Mouse (Mus musculus): Measurements from ENCODE around the gene Suclg2. TPM values are rescaled to one million over a fixed set of nuclear protein-coding genes. Genes with fewer than 3 reads are reported as not detected.

The Suclg2 gene
- polyA plus RNA-seq, 1 experiment from 2014 or later: 16.8 TPM

DNA sequence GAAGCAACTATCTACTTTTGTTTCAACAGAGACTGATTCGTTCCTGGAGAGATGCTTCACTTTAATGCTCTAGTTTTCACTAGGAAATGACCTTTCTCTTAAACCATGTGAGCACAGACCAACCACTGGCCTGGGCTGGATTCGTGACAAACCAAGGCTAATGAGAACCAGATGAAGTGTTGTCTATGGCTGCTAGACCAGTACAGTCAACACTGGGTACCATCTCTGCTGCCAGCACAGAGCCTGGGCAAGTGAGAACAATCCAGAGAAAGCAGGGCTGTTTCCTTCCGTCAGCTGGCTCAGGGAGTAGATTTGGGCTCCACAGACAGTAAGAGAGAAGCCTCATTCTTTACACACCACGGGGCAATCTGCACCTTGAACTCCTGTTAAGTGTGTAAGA lies 143.1 kb downstream of the Suclg2 start:
- WGBS: 12% methylated on average over 4 of the region's 4 CpGs
- no peak for ATAC-seq (ENCODE audit: low read depth)
- H3K36me3 ChIP-seq: no peaks in the 10 kb centered on the region

DNA sequence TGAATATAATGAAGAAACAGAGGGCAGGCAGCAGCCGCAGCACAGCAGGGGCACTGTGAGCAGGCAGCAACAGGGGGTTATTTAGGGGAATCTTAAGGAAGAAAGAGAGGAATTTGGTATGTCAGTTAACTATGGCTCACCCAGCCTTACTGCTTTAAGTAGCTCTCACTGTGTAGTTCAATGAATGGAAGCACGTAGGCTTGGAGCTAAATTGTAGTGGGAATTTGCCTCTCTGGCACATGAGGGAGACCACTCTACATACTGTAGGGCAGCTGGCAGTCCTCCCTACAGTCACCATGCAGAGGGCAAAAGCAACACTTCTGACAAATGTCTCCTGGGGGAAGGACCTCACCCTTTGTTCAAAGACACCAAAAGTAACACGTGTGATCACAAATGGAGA lies 143.7 kb downstream of the Suclg2 start:
- peak; percentile 59; the same call in 1 of the 2 replicates for ATAC-seq (ENCODE audit: low read depth)
- no peak overlapping the region for H3K4me2 ChIP-seq
- no peak overlapping the region for H3K9ac ChIP-seq
- no peak overlapping the region for H3K4me3 ChIP-seq
- no peaks in the 10 kb centered on the region for H3K36me3 ChIP-seq
- peak overlapping the region; percentile 13; the same call in 1 of the 2 replicates for H3K27ac ChIP-seq (replicated peaks)
- peaks cover 19% of the 10 kb centered on the region for H3K4me1 ChIP-seq (replicated peaks)
- peaks cover 2% of the 10 kb centered on the region; the same call in 1 of the 2 replicates for H3K27me3 ChIP-seq
- 4% methylated on average over 3 of the region's 3 CpGs for WGBS
- no peaks in the 10 kb centered on the region for H3K9me3 ChIP-seq

More for the DNA sequence above, 143.1 kb downstream of the Suclg2 start:
- peaks cover 2% of the 10 kb centered on the region; the same call in 1 of the 2 replicates for H3K27me3 ChIP-seq
- H3K27ac ChIP-seq (replicated peaks): no peak overlapping the region
- H3K4me2 ChIP-seq: no peak overlapping the region
- peaks cover 19% of the 10 kb centered on the region for H3K4me1 ChIP-seq (replicated peaks)
- H3K9ac ChIP-seq: no peak overlapping the region
- no peaks in the 10 kb centered on the region for H3K9me3 ChIP-seq
- H3K4me3 ChIP-seq: no peak overlapping the region

GRCm38 (mm10) chr6:95574389-95574788 lies 144.2 kb downstream of the Suclg2 start:
- H3K27ac ChIP-seq (replicated peaks): peak overlapping the region; percentile 13; the same call in 1 of the 2 replicates
- peaks cover 19% of the 10 kb centered on the region for H3K4me1 ChIP-seq (replicated peaks)
- 27% methylated on average over 4 of the region's 4 CpGs for WGBS
- no peak overlapping the region for H3K9ac ChIP-seq
- no peak overlapping the region for H3K4me3 ChIP-seq
- no peaks in the 10 kb centered on the region for H3K9me3 ChIP-seq
- no peaks in the 10 kb centered on the region for H3K36me3 ChIP-seq
- no peak overlapping the region for H3K4me2 ChIP-seq
- ATAC-seq (ENCODE audit: low read depth): no peak
- peaks cover 2% of the 10 kb centered on the region; the same call in 1 of the 2 replicates for H3K27me3 ChIP-seq

DNA sequence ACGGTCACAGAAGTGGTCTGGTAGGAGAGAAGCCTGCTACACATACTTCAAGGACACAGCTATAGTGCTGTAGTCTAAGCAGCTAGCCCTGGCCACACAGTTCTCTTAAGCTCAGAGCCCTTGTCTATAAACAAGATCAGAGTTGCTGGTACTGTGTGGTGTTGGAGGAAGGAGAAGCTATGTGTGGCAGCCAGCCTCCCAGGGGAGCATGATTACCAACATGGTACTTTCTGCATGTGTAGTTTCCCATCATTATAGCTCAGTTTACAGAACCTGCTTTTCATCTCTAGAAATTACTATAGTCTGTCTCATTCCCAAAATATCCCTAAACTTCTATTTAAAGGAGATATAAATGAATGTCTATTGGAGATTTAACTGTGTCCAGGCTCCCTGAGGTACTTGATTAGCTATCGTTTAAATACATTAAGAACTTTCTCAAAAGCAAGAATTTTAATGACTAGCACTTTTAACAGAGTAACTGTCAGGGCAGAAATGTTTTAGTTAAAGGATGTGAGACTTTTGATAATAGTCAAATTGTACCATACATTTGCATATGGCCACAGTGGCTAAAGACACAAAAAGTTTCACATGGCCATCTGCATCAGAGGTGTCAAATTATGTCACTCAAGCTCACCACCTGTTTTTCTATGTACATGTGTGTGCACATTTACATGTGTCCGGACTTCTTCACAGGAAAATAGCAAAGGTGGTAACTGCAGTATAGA lies 145.4 kb downstream of the Suclg2 start:
- H3K36me3 ChIP-seq: no peaks in the 10 kb centered on the region
- WGBS: 83% methylated on average over 3 of the region's 3 CpGs
- no peak for ATAC-seq (ENCODE audit: low read depth)

DNA sequence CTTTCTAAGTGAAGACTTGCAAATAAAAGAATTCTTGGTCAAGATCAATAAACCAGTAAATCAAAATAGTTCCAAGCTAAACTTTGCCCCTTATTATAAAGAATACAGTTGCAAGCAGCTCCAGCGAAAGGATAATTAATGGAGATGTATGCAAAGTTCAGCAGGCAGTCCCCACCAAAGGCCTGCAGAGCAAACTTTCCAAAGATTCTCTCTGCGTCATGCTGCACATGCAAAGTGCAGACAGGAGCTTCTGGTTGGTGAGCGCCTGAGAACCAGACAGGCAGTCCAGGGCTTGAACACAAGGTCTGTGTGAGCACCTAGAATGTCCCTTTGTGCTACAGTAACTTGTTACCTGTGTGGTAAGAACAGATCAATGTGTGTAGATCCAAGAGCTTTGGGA lies 147.0 kb downstream of the Suclg2 start:
- WGBS: 29% methylated on average over 3 of the region's 3 CpGs
- ATAC-seq (ENCODE audit: low read depth): no peak
- Histone ChIP-seq H3K9me3 (no peaks in the 10 kb centered on the region), H3K4me2 (no peak overlapping the region), H3K9ac (no peak overlapping the region), H3K4me1 (replicated peaks) (peaks cover 19% of the 10 kb centered on the region), H3K27me3 (peaks cover 2% of the 10 kb centered on the region; the same call in 1 of the 2 replicates), H3K36me3 (no peaks in the 10 kb centered on the region), H3K27ac (replicated peaks) (no peak overlapping the region), H3K4me3 (no peak overlapping the region)

More for the DNA sequence above, 145.4 kb downstream of the Suclg2 start:
- Histone ChIP-seq H3K9me3 (no peaks in the 10 kb centered on the region), H3K27me3 (peaks cover 2% of the 10 kb centered on the region; the same call in 1 of the 2 replicates), H3K4me2 (no peak overlapping the region), H3K4me3 (no peak overlapping the region), H3K4me1 (replicated peaks) (peaks cover 19% of the 10 kb centered on the region), H3K27ac (replicated peaks) (no peak overlapping the region), H3K9ac (no peak overlapping the region)

DNA sequence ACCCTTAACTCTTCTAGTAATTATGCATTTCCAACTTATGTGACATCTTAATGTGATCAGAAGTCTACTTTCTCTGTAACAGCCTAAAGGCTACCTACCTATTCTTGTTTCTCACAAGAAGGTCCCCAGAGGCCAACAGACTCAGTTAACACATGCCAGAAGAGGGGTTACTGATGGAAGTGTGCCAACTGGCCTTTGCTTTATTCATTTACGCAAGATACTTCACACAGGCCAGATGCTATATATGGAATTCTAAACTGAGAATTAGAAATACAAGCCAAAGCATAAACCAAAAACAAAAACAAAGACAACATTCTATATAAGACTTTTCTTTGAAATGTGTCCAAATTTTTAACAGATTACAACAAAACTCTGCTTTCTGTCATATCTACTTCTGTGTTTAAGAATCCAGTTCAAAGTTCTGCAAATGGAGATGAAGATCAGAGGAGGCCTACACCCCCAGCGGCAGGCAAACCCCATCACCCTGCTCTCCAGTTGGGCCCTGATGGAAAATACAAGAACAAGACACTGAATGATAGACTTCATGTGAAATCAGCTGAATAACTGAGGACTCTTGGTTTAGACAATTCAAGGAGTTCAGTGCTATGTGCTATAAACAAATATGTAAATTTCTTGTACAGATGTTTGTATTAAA lies 155.1 kb downstream of the Suclg2 start:
- H3K9ac ChIP-seq: no peak overlapping the region
- no peaks in the 10 kb centered on the region for H3K36me3 ChIP-seq
- H3K4me3 ChIP-seq: no peak overlapping the region
- no peaks in the 10 kb centered on the region for H3K4me1 ChIP-seq (replicated peaks)
- H3K27me3 ChIP-seq: no peaks in the 10 kb centered on the region
- no peak for ATAC-seq (ENCODE audit: low read depth)
- H3K9me3 ChIP-seq: no peaks in the 10 kb centered on the region
- H3K4me2 ChIP-seq: no peak overlapping the region
- no peak overlapping the region for H3K27ac ChIP-seq (replicated peaks)
- WGBS: 82% methylated on average over 2 of the region's 2 CpGs

GRCm38 (mm10) chr6:95556320-95556719 lies 162.3 kb downstream of the Suclg2 start:
- Histone ChIP-seq H3K27me3 (no peaks in the 10 kb centered on the region), H3K36me3 (no peaks in the 10 kb centered on the region), H3K9ac (no peak overlapping the region), H3K4me1 (replicated peaks) (0 out of 2 replicates have a peak, but pooled peaks cover 3% of the 10 kb centered on the region), H3K27ac (replicated peaks) (no peak overlapping the region), H3K9me3 (no peaks in the 10 kb centered on the region), H3K4me3 (no peak overlapping the region), H3K4me2 (no peak overlapping the region)
- ATAC-seq (ENCODE audit: low read depth): no peak
- 96% methylated on average over 6 of the region's 6 CpGs for WGBS

DNA sequence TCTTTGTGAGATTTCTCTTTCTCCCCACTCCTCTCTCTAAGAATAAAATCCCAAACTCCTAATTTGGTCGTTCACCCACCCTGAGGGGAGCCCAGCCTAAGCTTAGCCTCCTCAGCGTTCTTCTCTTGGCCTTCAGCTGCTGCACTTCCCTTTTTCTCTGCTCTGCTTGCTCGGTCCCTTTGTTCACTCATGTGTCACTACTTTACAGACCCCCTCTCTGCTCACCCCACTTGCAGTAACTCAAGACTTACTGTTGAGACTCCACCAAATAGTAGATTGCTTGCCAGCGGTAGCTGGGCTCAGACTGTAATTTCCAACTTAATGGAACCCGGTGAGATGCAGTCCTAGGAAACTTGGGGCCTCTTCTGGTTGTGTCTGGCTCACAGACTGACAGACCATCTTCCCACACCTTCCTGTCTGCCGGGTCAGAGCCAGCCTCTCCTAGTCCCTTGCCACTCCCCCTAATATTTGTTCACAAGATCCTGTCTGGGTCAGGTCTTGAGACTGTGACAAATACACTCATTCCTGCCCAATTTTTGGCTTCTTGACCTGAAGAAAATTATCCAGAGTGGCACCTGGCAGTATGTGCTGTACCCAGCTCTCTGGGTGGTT lies 166.2 kb downstream of the Suclg2 start:
- no peak for ATAC-seq (ENCODE audit: low read depth)
- Histone ChIP-seq H3K4me1 (replicated peaks) (0 out of 2 replicates have a peak, but pooled peaks cover 2% of the 10 kb centered on the region), H3K9me3 (no peaks in the 10 kb centered on the region), H3K9ac (no peak overlapping the region), H3K27ac (replicated peaks) (no peak overlapping the region), H3K4me3 (no peak overlapping the region), H3K36me3 (no peaks in the 10 kb centered on the region), H3K27me3 (no peaks in the 10 kb centered on the region), H3K4me2 (no peak overlapping the region)
- 81% methylated on average over 6 of the region's 6 CpGs for WGBS

DNA sequence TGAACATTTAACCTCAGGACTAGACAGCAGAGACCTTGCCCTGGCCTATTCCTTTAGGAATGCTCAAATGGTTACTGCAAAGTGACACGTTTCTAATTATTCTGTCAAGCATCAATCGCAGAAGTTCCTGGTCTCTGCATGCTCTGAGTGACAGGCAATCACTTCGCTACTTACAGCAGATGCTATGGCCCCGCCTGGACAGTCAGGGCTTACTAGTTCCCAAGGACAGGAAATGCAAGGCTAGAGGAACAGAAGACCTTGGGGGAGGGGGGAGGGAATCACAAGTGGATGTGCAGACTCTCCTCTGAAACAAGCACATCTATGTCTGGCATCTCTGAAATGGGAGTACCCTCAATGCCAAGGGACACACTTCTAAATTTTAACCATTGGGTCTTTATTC lies 167.6 kb downstream of the Suclg2 start:
- no peaks in the 10 kb centered on the region for H3K9me3 ChIP-seq
- no peaks in the 10 kb centered on the region for H3K36me3 ChIP-seq
- H3K4me2 ChIP-seq: no peak overlapping the region
- WGBS: 68% methylated on average over 4 of the region's 4 CpGs
- ATAC-seq (ENCODE audit: low read depth): no peak
- no peak overlapping the region for H3K4me3 ChIP-seq
- H3K9ac ChIP-seq: no peak overlapping the region
- H3K27ac ChIP-seq (replicated peaks): no peak overlapping the region
- peaks cover 9% of the 10 kb centered on the region for H3K4me1 ChIP-seq (replicated peaks)
- no peaks in the 10 kb centered on the region for H3K27me3 ChIP-seq

DNA sequence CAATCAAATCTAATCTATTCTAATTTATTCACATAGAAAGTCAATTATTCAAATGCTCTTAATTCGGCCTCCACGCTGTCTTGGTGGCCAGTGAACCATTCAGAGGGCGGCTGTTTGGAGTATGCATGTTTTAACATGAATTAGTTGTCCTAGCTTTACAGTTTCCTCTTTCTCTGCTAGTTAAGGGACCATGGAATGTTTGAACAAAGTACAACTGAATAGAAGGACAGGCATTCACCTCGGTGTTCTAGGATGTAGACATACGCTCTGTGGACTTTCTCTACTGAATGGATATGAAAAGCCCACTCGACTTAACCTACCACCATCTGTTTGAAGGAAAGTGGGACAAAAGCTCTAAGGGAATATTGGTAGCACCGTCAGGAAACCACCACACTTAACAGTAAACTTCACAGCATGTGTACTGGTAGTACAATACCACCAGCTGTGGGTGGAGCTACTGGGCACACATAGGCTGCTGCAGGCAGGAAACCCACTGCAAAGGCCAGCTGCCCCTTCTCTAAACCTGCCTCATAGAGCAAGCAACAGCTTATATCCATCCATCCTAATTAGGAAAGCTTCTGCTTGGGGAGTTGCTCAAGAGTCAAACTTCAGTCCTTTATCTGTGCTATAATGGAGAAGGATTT lies 172.3 kb downstream of the Suclg2 start:
- 35% methylated on average over 7 of the region's 7 CpGs for WGBS
- no peak for ATAC-seq (ENCODE audit: low read depth)
- Histone ChIP-seq H3K27ac (replicated peaks) (no peak overlapping the region), H3K4me3 (no peak overlapping the region), H3K9ac (no peak overlapping the region), H3K4me2 (no peak overlapping the region), H3K36me3 (no peaks in the 10 kb centered on the region), H3K9me3 (no peaks in the 10 kb centered on the region), H3K27me3 (peaks cover 7% of the 10 kb centered on the region), H3K4me1 (replicated peaks) (peaks cover 19% of the 10 kb centered on the region)

GRCm38 (mm10) chr6:95545714-95546113 lies 172.9 kb downstream of the Suclg2 start:
- Histone ChIP-seq H3K4me2 (no peak overlapping the region), H3K36me3 (no peaks in the 10 kb centered on the region), H3K9me3 (no peaks in the 10 kb centered on the region), H3K4me1 (replicated peaks) (peaks cover 19% of the 10 kb centered on the region), H3K9ac (no peak overlapping the region), H3K4me3 (no peak overlapping the region), H3K27ac (replicated peaks) (no peak overlapping the region), H3K27me3 (peaks cover 7% of the 10 kb centered on the region)
- ATAC-seq (ENCODE audit: low read depth): no peak

GRCm38 (mm10) chr6:95545296-95545695 lies 173.3 kb downstream of the Suclg2 start:
- H3K27ac ChIP-seq (replicated peaks): no peak overlapping the region
- H3K9me3 ChIP-seq: no peaks in the 10 kb centered on the region
- H3K4me1 ChIP-seq (replicated peaks): peaks cover 19% of the 10 kb centered on the region
- H3K36me3 ChIP-seq: no peaks in the 10 kb centered on the region
- H3K4me2 ChIP-seq: no peak overlapping the region
- H3K27me3 ChIP-seq: peaks cover 7% of the 10 kb centered on the region
- ATAC-seq (ENCODE audit: low read depth): no peak
- 79% methylated on average over 3 of the region's 3 CpGs for WGBS
- no peak overlapping the region for H3K9ac ChIP-seq
- no peak overlapping the region for H3K4me3 ChIP-seq

Measured in neural tube, embryonic 13.5 days (tissue).